Mouse (Mus musculus) gastrocnemius, postnatal 36 days (tissue): ENCODE results near the gene Zfyve27. TPM values are rescaled to one million over a fixed set of nuclear protein-coding genes. Genes with fewer than 3 reads are reported as not detected.

Experiments
- DNase-seq, 2 experiments: peaks; one replicate each; pipeline ENCODE4 v3.0.0; 2022
- intact Hi-C: fragments of 180-260 bp; cut with DNase I; formaldehyde crosslinking; loops from one replicate; pipeline ENCODE4 v1.15.1; 2025
- total RNA-seq, 2 experiments: library from RNA; stranded (reverse); gene quantifications; 2 replicates each; pipeline ENCODE4 v1.2.3; 2021

Zfyve27 gene
- total RNA-seq, 2 experiments from 2014 or later: 11.4 to 12.6 TPM

- DNase-seq: no peak
- intact Hi-C loops: no loop called here
These were observed 23.8 kb upstream of the Zfyve27 start for GRCm38 (mm10) chr19:42139724-42140517.

GRCm38 (mm10) chr19:42141998-42142397 is 21.8 kb upstream of the Zfyve27 start:
- intact Hi-C loops: no loop called here
- DNase-seq: no peak

GRCm38 (mm10) chr19:42142757-42143156 is 21.0 kb upstream of the Zfyve27 start:
- intact Hi-C loops: no loop called here
- DNase-seq: no peak

DNA sequence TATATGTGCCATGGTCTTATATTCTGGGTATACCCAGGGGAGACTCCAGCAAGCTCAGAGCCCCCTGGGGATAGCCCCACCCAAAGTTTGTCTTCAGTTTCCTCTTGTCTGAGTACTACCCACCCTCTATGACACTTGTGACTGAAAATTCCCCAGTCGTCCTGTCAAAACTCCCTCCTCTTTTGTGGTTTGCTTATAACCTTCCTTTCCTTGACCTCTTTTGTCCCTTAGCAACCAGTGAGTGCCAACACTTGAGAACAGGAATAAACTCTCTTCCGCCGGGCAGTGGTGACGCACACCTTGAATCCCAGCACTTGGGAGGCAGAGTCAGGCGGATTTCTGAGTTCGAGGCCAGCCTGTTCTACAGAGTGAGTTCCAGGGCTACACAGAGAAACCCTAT is 19.7 kb upstream of the Zfyve27 start:
- intact Hi-C loops: no loop called here

GRCm38 (mm10) chr19:42144541-42145167 is 19.1 kb upstream of the Zfyve27 start:
- intact Hi-C loops: loop anchor here (5.0 kb wide), 1 partner anchor 107 kb away; the partner anchor contains the start of gene Ankrd2

More for the DNA sequence above, 19.7 kb upstream of the Zfyve27 start:
- no peak for DNase-seq

DNA sequence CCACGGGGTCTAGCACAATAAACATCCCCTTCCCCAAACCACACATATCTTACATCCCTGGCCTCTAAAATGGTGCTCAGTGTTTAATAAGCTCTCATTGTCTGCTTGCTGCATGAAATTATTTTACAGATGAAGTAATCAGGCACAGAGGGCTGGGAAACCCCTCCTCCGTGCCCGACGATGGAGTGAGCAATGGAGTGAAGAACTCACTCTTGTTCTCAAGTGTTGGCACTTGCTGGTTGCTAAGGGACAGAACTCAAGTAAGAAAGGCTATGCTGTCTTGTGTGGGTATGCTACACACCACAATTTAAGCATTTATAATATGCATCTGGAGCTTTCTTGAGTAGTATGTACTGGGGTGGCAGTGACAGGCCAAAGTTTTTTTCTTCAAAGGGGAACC is 18.5 kb upstream of the Zfyve27 start:
- intact Hi-C loops: loop anchor here (5.0 kb wide), 1 partner anchor 108 kb away; the partner anchor contains the start of gene Ankrd2
- no peak for DNase-seq

More at GRCm38 (mm10) chr19:42144541-42145167, 19.1 kb upstream of the Zfyve27 start:
- DNase-seq: peak; percentile 74 to 82

DNA sequence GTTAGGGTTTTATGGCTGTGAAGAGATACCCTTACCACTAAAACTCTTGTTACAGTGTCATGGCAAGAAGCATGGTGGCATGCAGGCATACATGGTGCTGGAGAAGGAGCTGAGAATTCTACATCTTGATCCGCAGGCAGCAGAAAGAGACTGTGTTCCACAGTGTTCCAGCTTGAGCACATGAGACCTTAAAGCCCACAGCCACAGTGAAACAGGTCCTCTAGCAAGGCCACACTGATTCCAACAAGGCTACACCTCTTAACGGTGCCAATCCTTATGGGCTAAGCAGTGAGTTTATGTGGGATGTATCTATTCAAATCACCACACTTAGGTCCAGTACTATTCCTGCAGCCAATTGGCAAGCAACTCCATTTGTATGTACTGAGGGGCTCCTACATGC is 18.0 kb upstream of the Zfyve27 start:
- DNase-seq: no peak
- intact Hi-C loops: loop anchor here (2.0 to 5.0 kb wide), 2 partner anchors 21 to 108 kb away; partner anchors contain the start of gene Ankrd2

DNA sequence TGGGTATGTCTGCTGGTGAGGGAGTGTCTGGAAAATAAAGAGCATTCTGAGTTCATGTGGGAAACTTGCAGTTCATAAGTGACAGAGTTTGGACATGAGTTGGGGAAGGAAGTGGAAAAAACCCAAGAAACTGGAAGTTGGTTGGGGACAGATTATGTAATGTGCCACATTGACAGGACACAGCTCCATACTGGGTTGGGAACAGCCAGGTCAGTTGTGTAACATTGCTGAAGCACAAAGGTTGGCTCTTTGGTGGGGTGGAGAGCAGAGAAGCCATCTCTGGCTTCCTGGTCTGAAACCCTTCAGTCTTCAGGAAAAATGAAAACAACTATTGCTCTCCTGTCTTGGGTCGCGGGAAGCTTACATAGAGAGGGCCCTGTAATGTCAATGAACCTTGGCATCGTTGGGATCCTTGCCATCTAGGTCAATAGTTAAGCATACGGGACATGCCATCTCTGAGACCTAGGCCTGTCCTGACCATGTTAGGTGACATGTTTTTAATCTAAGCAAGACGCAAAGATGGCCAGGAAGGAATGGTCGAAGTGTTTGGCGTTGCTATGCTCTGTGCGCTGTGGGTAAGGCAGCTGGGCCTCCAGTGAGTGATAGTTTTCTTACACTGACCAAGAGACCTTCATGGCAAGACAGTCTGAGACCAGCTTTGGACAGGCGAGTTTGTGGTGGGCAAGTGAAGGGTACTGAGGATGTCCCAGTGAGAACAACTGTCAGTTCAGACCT is 17.3 kb upstream of the Zfyve27 start:
- intact Hi-C loops: loop anchor here (2.0 to 5.0 kb wide), 2 partner anchors 20 to 109 kb away; partner anchors contain the start of gene Ankrd2
- no peak for DNase-seq

DNA sequence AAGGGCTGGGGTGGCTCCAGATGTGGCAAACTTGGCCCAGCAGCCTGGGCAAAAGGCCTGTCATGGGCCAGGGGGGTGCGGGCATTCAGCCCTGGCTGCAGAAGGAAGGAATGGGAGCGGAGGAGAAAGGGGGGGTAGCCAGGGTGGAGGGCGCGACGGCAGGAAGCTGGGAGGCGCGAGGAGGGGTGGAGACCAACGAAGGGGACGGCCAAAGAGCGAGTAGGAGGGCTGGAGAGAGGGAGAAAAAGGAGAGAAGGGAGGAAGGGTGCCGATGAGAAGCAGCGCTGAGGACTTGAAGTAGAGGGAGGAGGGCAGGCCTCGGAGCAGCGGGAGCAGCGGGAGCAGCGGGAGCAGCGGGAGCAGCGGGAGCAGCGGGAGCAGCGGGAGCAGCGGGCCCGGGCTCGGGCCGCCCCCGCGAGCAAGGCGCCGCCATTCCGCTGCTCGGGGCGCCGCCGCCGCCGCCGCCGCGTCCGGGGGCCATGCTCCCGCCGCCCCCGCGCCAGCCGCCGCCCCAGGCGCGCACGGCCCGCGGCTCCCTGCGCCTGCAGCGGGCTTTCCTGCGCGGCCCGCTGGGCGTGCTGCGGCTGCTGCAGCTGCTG is 16.5 kb upstream of the Zfyve27 start, which contains the start of gene Marveld1:
Gene Marveld1, plus strand, starts transcription at position 231 of the 599 bp plus-strand sequence.
- DNase-seq: peak; percentile 67 to 79
- intact Hi-C loops: loop anchor here (2.0 to 5.0 kb wide), 2 partner anchors 20 to 110 kb away; partner anchors contain the start of gene Ankrd2

DNA sequence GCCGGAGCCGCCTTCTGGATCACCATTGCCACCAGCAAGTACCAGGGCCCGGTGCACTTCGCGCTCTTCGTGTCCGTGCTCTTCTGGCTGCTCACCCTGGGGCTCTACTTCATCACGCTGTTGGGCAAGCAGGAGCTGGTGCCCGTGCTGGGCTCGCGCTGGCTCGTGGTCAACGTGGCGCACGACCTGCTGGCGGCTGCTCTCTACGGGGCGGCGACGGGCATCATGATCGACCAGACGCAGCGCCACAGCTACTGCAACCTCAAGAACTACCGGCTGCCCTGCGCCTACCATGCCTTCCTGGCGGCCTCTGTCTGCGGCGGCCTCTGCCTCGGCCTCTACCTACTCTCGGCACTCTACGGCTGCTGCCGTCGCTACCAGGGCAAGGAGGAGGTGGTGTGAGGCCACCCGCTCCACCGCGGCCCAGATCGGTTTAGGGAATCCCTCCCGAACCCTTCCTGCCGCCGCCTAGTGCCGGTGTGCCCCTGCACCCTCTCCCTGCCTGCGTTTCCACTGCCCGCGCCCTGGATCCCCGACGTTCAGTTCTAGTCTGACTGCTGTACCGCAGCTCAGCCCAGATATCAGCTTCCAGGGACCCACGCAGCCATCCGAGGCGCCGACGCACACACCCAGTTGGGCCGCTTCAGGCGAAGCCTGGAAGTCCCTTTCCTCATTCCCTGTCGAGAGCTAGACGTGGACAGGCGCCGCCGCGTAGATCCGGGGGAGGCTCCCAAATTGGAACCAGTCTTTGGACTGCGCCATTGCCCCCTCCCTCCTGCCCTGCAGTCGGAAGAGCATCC is 15.8 kb upstream of the Zfyve27 start:
- intact Hi-C loops: loop anchor here (2.0 to 5.0 kb wide), 2 partner anchors 19 to 111 kb away; partner anchors contain the start of gene Ankrd2
- peak; percentile 51 to 63 for DNase-seq

DNA sequence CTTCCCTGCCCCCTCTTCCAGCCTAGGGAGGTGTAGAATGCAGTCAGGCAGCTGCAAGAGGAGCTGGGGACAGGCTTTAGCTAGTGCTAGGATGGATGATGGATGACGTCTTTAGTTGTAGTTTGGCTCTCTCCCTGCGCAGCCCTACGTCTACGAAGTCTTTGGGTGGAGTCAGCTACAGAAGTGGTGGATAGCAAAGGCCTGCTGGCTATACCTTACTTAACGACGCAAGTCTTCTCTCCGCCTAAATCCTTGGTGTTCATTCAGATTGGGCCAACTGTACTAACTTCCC is 15.2 kb upstream of the Zfyve27 start:
- intact Hi-C loops: loop anchor here (5.0 kb wide), 1 partner anchor 111 kb away; the partner anchor contains the start of gene Ankrd2

DNA sequence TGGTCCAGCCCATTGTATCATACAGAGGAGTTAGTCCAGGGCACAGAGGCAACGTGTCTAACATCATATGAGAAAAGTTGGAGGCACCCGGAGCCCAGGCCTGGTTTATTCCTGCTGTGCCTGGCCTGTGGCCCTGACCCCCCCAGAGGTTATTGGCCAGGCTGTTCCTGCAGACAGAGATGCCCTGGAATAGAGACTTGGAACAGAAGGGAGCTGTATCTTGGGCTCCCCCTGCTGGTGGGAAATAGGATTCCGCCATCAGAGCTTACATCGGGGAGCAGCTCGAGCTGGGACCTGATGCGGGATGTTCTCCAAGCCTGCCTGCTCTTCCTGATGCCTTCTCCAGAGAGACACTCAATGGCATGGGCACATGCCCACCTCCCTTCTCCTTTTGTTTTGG is 11.8 kb upstream of the Zfyve27 start:
- intact Hi-C loops: no loop called here
- DNase-seq: peak; percentile 78 to 88

More for the DNA sequence above, 15.2 kb upstream of the Zfyve27 start:
- DNase-seq: no peak

- no peak for DNase-seq
- intact Hi-C loops: no loop called here
These were observed 6.1 kb upstream of the Zfyve27 start for GRCm38 (mm10) chr19:42157493-42158237.

DNA sequence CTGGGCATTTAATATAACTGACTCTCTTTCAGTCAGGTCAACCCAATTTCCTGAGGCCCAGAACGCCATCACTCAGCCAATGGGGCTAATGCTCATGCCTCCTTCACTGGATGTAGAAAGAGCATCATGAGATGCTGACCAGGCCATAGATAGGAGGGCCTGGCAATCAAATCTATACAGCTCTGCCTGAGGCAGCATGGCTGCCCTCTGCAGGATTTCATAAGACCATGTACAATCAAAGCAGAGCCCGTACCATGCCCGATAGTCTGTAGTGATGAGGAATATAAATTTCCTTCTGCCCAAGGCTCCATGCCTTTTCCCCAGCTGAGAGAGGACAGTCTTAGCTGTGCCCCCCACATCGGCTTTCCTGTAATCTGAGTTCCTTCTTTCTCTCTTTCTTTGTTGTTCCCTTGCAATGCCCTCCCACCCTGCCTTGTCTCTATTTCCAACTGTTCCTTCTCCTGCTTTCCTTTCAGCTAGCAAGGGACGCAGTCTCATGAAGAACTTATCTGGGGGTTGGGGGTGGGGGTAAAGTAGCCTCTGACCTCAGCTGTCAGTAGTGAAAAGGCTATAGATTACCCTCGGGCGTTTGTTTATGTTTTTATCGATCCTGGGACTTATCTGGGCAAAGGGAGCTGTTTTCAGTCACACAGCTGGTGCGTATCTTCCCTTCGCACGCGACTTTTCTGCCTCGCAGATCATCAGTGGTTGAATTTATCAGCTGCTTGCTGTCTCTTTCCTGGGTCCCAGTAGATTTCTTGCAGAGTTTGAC is 5.3 kb upstream of the Zfyve27 start:
- intact Hi-C loops: no loop called here
- no peak for DNase-seq

DNA sequence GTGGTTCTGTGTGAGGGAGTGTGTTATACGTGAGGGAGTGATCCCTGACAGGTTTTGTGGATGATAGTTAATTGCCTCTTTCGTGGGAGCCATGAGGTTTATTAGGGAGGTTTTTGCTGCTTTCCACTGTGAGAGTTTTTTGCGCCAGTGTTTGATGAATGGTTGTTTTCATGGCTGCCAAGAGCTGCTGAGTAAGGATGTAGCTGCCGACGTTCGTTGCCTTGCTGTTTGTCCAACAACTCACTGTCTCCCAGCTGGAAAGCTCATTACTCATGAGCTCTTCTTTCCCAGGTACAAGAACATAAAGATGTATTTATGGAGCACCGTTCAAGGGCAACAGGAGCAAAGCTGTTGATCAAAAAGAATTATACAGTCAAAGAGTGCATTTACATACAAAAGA is 437 bp downstream of the Zfyve27 start:
- intact Hi-C loops: no loop called here

DNA sequence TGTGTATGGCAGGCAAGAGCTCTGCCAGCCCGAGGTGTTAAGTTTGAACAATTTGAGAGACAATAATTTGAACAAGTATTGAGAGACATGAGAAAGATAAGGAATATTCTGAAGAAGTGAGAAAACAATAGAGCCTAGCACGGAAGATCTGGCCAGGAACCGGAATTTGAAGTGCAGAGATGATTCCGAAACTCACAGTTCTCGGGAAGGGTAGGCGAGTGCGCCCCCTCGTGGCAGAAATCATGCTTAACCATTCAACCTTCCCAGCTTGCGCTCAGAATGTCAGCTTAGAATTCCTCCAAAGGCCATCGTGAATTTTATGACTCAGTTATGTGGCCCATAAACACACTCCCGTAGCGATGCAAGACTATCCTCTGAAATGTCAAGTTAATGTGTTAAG is 2.4 kb downstream of the Zfyve27 start:
- intact Hi-C loops: loop anchor here (2.0 kb wide), 1 partner anchor 19 kb away; the partner anchor contains the start of gene Marveld1
- DNase-seq: peak; percentile 86

More for the DNA sequence above, 437 bp downstream of the Zfyve27 start:
- DNase-seq: no peak

DNA sequence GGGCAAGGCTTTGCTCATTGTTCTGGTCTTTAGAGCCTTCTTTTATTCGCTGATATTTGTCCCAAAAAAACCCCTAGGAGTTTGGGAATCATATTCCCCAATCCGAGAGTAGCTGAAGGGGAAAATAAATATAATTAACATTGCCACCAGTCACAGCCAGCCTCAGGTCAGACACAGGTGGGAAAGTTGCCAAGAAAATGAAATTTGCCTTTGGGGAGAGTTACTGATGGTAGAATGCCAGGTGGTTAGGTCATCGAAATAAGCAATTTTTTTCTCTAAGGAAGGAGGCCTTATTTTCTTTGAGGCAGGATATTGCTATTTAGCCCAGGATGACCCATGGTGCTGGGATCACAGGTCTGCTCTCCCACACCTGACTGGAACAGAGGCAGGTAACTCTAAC is 3.0 kb downstream of the Zfyve27 start:
- intact Hi-C loops: loop anchor here (2.0 kb wide), 1 partner anchor 20 kb away; the partner anchor contains the start of gene Marveld1
- no peak for DNase-seq

- no peak for DNase-seq
- intact Hi-C loops: loop anchor here (2.0 kb wide), 1 partner anchor 21 kb away; the partner anchor contains the start of gene Marveld1
These were observed 3.7 kb downstream of the Zfyve27 start for GRCm38 (mm10) chr19:42167489-42167888.
